Mouse (Mus musculus) lung, adult 2 months (tissue): ENCODE data around the gene Zfp764. TPM values are rescaled to one million over a fixed set of nuclear protein-coding genes. Genes with fewer than 3 reads are reported as not detected.
"Not testable (repeated sequence)": the region's sequence is repeated elsewhere in the genome, so short reads cannot be mapped to it uniquely, and the experiment has no call there.

ENCODE experiments used
- DNase-seq: peaks from one replicate; pipeline ENCODE4 v3.0.0; 2022
- H3K4me1 ChIP-seq: fragments of 200-500 bp; 2 replicates; pipeline ENCODE4 v1.6.1; 2011; ENCODE audit warnings: low read length; ENCODE audit not compliant: control insufficient read depth, insufficient read depth
- H3K4me3 ChIP-seq: fragments of 200-500 bp; replicated peaks from 2 replicates; pipeline ENCODE3; 2011; ENCODE audit warnings: low read depth, mild to moderate bottlenecking, control low read depth, low read length; ENCODE audit errors: extremely low read depth
- CTCF ChIP-seq: fragments of 200-500 bp; IDR thresholded peaks from 2 replicates; pipeline ENCODE4 v1.5.1; 2011; ENCODE audit warnings: mild to moderate bottlenecking, low read length, control low read depth; ENCODE audit not compliant: insufficient read depth
- POLR2A ChIP-seq: fragments of 200-500 bp; IDR thresholded peaks from 2 replicates; pipeline ENCODE4 v1.6.1; 2011; ENCODE audit warnings: low read depth, mild to moderate bottlenecking, control low read depth, low read length, borderline replicate concordance; ENCODE audit errors: extremely low read depth
- WGBS: fragments of 180-500 bp; shearing (Covaris S2); methylation state at CpG from one replicate; pipeline ENCODE4 v1.1.7; 2018; 5-methylcytosine and 5-hydroxymethylcytosine counted together
- polyA plus RNA-seq: library from polyadenylated mRNA; depleted of rRNA; stranded (reverse); fragments of >200 nt; gene quantifications from 2 replicates; pipeline ENCODE4 v1.2.3, GENCODE M21; 2012

Zfp764 gene
- polyA plus RNA-seq, 1 experiment, result 8.5 TPM

DNA sequence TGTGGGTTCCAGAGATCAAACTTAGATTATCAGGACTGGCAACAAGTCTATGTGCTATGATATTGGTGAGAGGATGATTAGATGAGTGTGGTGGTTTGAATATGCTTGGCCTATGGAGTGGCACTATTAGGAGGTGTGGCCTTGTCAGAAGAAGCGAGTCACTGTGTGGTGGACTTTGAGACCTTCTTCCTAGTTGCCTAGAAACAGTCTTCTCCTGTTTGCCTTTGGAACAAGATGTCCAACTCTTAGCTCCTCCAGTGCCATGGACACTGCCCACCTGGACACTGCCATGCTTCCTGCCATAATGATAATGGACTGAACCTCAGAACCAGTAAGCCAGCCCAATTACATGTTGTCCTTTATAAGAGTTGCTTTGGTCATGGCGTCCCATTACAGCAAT, 19.3 kb upstream of the Zfp764 start:
- Histone ChIP-seq H3K4me1 (peaks cover 3% of the 10 kb centered on the region), H3K4me3 (no peak overlapping the region)
- WGBS, result 65% methylated on average over 2 of the region's 2 CpGs
- TF ChIP-seq POLR2A (no peak), CTCF (no peak)
- no peak for DNase-seq

DNA sequence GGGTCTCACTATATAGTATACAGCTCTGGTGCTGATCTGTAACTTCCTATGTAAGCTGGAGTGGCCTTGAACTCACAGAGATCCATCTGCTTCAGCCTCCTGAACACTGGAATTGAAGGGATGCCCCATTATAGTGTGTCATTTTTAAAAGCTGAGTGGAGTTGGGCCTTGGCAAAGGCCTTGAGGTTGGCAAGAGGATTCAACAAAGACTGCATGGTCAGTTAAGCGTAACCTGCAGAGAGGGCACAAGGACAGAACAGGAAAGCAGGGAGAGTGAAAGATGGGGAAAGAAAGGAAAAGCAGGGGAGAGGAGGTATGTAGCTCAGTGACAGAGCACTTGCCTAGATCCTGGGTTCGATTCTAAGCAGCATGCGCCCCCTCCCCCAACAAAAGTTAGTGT, 18.7 kb upstream of the Zfp764 start:
- 86% methylated on average over 3 of the region's 3 CpGs for WGBS
- Histone ChIP-seq H3K4me1 (peaks cover 3% of the 10 kb centered on the region), H3K4me3 (no peak overlapping the region)
- no peak for DNase-seq
- TF ChIP-seq CTCF (no peak), POLR2A (no peak)

- DNase-seq, result no peak
- WGBS, result 1% methylated on average over 15 of the region's 15 CpGs
- Histone ChIP-seq H3K4me1 (peaks cover 3% of the 10 kb centered on the region), H3K4me3 (peak overlapping the region; percentile 78)
- no peak for TF ChIP-seq POLR2A
- TF ChIP-seq CTCF, result no peak
Observed at GRCm38 (mm10) chr7:127422247-127422646, 15.6 kb upstream of the Zfp764 start.

DNA sequence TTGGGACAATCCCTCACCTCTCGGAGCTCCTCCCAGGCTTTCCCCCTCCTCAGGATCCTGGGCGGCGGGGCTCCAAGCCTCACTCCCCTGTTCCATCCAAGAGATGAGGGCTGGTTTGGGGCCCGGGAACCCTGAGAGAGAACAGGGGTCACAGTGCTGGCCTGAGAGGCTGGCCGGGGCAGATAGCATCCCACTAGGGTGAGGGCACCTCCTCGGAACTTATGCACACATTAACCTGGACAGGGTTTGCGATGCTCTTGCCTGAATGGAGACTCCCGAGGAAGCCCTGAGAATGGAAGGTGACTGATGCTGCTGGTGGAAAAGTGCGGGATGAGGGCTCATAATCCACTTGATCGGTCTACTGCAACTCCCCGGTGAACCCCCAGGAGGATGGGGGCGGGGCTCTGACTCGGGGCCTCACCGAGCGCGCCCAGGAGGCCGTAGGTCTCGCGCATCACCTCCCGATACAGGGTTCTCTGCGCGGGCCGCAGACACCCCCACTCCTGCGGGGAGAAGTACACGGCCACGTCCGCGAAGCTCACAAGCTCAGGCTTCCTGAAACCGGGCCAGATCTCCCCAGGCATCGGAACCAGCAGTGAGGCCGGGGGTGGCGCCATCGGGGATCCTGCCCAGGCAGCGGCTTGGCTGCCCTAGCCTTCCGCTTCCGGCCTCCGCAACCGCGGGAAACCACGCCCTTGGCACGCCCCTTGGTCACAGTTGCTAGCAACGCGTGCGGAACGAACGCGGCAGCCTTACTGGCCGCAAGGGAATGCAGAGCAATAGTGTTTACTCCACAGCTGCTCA, 15.0 kb upstream of the Zfp764 start, which contains the start of gene Zfp688:
Gene Zfp688, minus strand, starts transcription at position 681 of the 804 bp plus-strand sequence.
- TF ChIP-seq POLR2A (peak; percentile 84; the same call in 1 of the 2 replicates), CTCF (no peak)
- peaks cover 3% of the 10 kb centered on the region for H3K4me1 ChIP-seq
- 1% methylated on average over 48 of the region's 48 CpGs for WGBS
- peak within 1 kb of the TSS; percentile 78 for H3K4me3 ChIP-seq
- DNase-seq, result peak; percentile 98

- Histone ChIP-seq H3K4me1 (0 out of 2 replicates have a peak, but pooled peaks cover 2% of the 10 kb centered on the region), H3K4me3 (no peak overlapping the region)
- WGBS, result 72% methylated on average over 2 of the region's 2 CpGs
- TF ChIP-seq CTCF (no peak), POLR2A (no peak)
- DNase-seq, result no peak
Observed at GRCm38 (mm10) chr7:127411418-127411817, 4.8 kb upstream of the Zfp764 start.

- H3K4me1 ChIP-seq, DNase-seq, H3K4me3 ChIP-seq: not testable (repeated sequence)
- 95% methylated on average over 6 of the region's 6 CpGs for WGBS
Observed at GRCm38 (mm10) chr7:127404101-127404500, 2.5 kb downstream of the Zfp764 start.

DNA sequence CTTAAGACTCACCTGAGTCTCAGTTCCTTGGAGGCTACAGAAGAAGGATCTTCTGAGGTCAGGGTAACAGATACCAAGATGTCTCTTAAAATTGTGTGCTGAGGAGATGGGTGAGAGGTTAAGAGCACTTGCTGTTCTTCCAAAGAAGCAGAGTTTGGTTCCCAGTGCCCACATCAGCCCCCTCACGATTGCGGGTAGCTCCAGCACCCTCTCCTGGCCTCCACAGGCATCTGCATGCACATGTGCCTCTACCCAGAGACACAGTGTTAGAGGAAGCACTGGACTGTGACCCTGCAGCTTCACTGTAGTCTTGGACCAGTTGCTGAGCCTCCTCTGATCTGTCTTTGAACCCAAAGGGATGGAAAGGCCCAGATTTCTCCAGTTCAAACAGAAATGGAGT, 3.6 kb downstream of the Zfp764 start:
- no peak overlapping the region for H3K4me3 ChIP-seq
- DNase-seq, result no peak
- WGBS, result 42% methylated on average over 2 of the region's 2 CpGs
- no peak for TF ChIP-seq POLR2A
- TF ChIP-seq CTCF, result peak; percentile 11; the same call in 1 of the 2 replicates
- peaks cover 5% of the 10 kb centered on the region; the same call in 1 of the 2 replicates for H3K4me1 ChIP-seq

DNA sequence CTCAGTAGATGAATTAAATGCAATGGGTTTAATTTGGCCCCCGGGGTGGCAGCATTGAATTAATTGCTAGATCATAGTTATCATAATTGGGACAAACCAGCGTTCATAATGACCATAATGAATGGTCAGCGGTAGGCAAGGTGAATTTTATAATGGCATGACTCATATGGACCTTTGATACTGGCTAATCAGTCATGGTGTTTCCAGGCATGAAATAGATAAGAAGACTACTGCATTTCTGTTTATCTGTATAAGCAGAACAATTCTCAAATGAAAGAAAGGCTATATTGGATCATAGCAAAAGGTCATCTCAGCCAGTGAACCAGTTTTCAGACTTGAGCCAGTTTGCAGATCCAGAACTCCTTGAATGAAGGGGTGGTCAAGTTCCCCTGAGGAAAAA, 6.3 kb downstream of the Zfp764 start:
- WGBS, result 55% methylated on average over 3 of the region's 3 CpGs
- Histone ChIP-seq H3K4me1 (no peaks in the 10 kb centered on the region), H3K4me3 (no peak overlapping the region)
- no peak for DNase-seq
- TF ChIP-seq CTCF (no peak), POLR2A (no peak)

DNA sequence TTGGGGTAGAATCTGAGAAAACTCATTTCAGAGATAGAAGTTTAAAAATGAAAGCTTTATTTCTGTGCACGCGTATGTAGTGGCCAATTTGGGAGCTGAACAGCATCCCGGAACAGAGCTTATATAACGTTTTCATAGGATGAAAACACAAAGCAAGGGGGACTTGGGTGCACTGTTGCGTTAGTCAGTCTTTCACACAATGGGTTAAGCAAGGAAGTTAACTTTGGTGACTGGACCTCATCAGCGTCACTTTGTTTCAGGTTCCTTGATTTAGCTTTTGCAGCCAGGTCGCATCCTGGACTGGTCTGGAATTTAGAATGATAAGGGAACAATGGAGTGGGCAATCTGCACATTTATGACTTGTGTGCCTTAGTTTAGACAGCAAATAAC, 12.7 kb downstream of the Zfp764 start:
- TF ChIP-seq CTCF, result no peak
- TF ChIP-seq POLR2A, result no peak
- DNase-seq, result no peak
- WGBS, result 2% methylated on average over 7 of the region's 7 CpGs
- H3K4me3 ChIP-seq, result peak overlapping the region; percentile 73
- H3K4me1 ChIP-seq, result peaks cover 9% of the 10 kb centered on the region; the same call in 1 of the 2 replicates
